Mouse (Mus musculus) midbrain, embryonic 16.5 days (tissue): ENCODE results near the gene Dnajb4. TPM values are rescaled to one million over a fixed set of nuclear protein-coding genes. Genes with fewer than 3 reads are reported as not detected.
A peak's percentile ranks its signal among the peaks of the same experiment; 100 is the strongest.

Experiments used
- ATAC-seq: fragments of 200-750 bp; cut with Nextera tagmentation; 2 replicates; pipeline ENCODE4 v1.8.0; 2017; ENCODE audit warnings: moderate TSS enrichment
- H3K27ac ChIP-seq: fragments of 300-500 bp; sonication (generic); 2 replicates; pipeline ENCODE4 v1.5.1; 2014; ENCODE audit warnings: mild to moderate bottlenecking, low read length, mixed read lengths
- H3K27me3 ChIP-seq: fragments of 300-500 bp; sonication (generic); 2 replicates; pipeline ENCODE4 v1.6.1; 2014; ENCODE audit warnings: low read depth, low read length, mixed read lengths; ENCODE audit not compliant: control insufficient read depth, insufficient read depth
- H3K36me3 ChIP-seq: fragments of 300-500 bp; sonication (generic); 2 replicates; pipeline ENCODE4 v1.6.1; 2014; ENCODE audit warnings: mild to moderate bottlenecking, low read length, moderate library complexity, mixed read lengths; ENCODE audit not compliant: control insufficient read depth, insufficient read depth
- H3K4me1 ChIP-seq: fragments of 300-500 bp; sonication (generic); 2 replicates; pipeline ENCODE4 v1.6.1; 2014; ENCODE audit warnings: mild to moderate bottlenecking, low read length, mixed read lengths; ENCODE audit not compliant: control insufficient read depth, insufficient read depth
- H3K4me2 ChIP-seq: fragments of 300-500 bp; sonication (generic); 2 replicates; pipeline ENCODE4 v1.6.1; 2014; ENCODE audit warnings: mild to moderate bottlenecking, low read length, mixed read lengths
- H3K4me3 ChIP-seq: fragments of 300-500 bp; sonication (generic); 2 replicates; pipeline ENCODE4 v1.5.1; 2014; ENCODE audit warnings: low read depth, mild to moderate bottlenecking, low read length, moderate library complexity, mixed read lengths
- H3K9ac ChIP-seq: fragments of 300-500 bp; sonication (generic); 2 replicates; pipeline ENCODE4 v1.6.1; 2014; ENCODE audit warnings: low read depth, low read length, mixed read lengths
- H3K9me3 ChIP-seq: fragments of 300-500 bp; sonication (generic); replicated peaks from 2 replicates; pipeline ENCODE4 v1.6.1; 2014; ENCODE audit warnings: mild to moderate bottlenecking, low read length, mixed read lengths; ENCODE audit not compliant: control insufficient read depth, poor library complexity, severe bottlenecking
- WGBS: fragments of 180-500 bp; shearing (Covaris S2); extraction: QIAGEN DNeasy Blood & Tissue Kit; methylation state at CpG from one replicate; pipeline ENCODE4 v1.1.7; 2014; 5-methylcytosine and 5-hydroxymethylcytosine counted together
- polyA plus RNA-seq: library from polyadenylated mRNA; unstranded; fragments of >200 nt; fragmentation: Nextera tagmentation; extraction: Ambion mirVana; gene quantifications from 2 replicates; pipeline ENCODE4 v1.2.1, GENCODE M21; 2015

The Dnajb4 gene
- polyA plus RNA-seq, 1 experiment from 2014 or later = 48.8 TPM

DNA sequence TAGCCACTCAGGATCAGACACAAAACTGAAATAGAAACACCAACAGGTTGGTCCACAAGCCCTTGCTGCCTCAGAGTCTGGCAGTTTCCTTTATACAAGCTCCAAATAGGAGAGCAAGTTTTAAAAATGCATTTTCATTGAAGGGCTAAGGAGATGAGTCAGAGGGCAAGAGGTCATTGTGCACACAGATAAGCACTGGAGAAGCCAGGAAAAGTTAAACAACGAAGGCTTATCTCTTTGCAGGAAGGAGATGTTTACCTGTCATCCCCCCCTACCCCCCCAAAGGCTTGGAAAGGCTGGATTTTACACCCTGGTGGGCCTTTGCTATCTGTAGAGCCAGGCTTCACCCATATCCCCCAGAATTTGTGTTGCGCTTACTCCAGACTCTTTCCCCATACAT, 38.9 kb downstream of the Dnajb4 start:
- Histone ChIP-seq H3K27me3 (no peaks in the 10 kb centered on the region), H3K9ac (no peak overlapping the region), H3K4me1 (peaks cover 9% of the 10 kb centered on the region; the same call in 1 of the 2 replicates), H3K9me3 (no peaks in the 10 kb centered on the region), H3K36me3 (no peaks in the 10 kb centered on the region), H3K4me2 (no peak overlapping the region), H3K27ac (no peak overlapping the region), H3K4me3 (no peak overlapping the region)
- ATAC-seq = no peak
- 81% methylated on average over 2 of the region's 2 CpGs for WGBS

DNA sequence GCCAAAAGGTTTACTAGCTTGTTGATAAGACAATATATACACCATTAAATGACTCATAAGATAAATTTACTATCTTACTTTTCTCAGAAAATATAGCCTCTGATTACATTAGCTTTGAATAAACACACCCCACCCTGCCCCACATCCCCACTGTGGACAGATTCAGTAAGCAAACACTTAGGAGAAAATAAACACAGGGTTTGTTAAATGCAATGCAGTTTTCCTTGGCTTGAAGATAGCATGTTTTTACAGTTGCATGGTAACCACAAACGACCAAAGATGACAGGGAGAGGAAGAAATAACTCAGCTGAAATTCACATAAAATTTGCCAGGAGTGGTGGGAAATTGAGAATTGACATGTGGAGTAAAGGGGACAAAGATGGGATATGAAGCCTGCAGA, 39.7 kb downstream of the Dnajb4 start:
- 52% methylated on average over 1 of the region's 1 CpGs for WGBS
- H3K27ac ChIP-seq = no peak overlapping the region
- ATAC-seq = no peak

DNA sequence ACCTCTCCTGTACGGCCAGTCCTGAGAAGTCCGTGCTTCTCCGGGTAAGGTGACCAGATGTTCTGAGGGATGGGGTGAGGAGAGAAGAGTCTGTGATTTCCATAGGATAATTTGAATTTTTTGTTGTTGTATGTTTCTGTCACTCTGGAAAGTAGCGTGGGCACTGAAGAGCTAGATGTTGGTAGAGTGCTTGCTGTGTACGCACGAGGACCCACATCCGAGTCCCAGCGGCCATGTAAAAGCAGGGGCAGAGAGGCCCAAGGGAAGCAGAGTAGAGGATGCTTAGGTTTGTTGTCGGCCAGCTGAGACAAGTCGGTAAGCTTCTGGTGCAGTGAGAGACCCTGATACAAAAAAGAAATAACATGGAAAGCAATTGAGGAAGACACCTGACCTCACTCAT, 42.1 kb downstream of the Dnajb4 start:
- no peaks in the 10 kb centered on the region for H3K36me3 ChIP-seq
- no peaks in the 10 kb centered on the region for H3K27me3 ChIP-seq
- no peaks in the 10 kb centered on the region for H3K9me3 ChIP-seq
- no peak for ATAC-seq
- no peak overlapping the region for H3K9ac ChIP-seq
- no peak overlapping the region for H3K27ac ChIP-seq
- no peak overlapping the region for H3K4me2 ChIP-seq
- peaks cover 9% of the 10 kb centered on the region; the same call in 1 of the 2 replicates for H3K4me1 ChIP-seq
- 94% methylated on average over 10 of the region's 10 CpGs for WGBS
- no peak overlapping the region for H3K4me3 ChIP-seq

More for the DNA sequence above, 39.7 kb downstream of the Dnajb4 start:
- no peak overlapping the region for H3K4me3 ChIP-seq
- H3K27me3 ChIP-seq = no peaks in the 10 kb centered on the region
- H3K9me3 ChIP-seq = no peaks in the 10 kb centered on the region
- H3K9ac ChIP-seq = no peak overlapping the region
- H3K4me1 ChIP-seq = peaks cover 9% of the 10 kb centered on the region; the same call in 1 of the 2 replicates
- H3K36me3 ChIP-seq = no peaks in the 10 kb centered on the region
- no peak overlapping the region for H3K4me2 ChIP-seq

- Histone ChIP-seq H3K36me3 (no peaks in the 10 kb centered on the region), H3K9me3 (no peaks in the 10 kb centered on the region), H3K4me1 (peaks cover 9% of the 10 kb centered on the region; the same call in 1 of the 2 replicates), H3K27ac (peak overlapping the region; percentile 69), H3K4me2 (peak overlapping the region; percentile 82), H3K27me3 (no peaks in the 10 kb centered on the region), H3K4me3 (peak overlapping the region; percentile 48), H3K9ac (peak overlapping the region; percentile 71)
- 8% methylated on average over 29 of the region's 29 CpGs for whole genome bisulfite sequencing
- ATAC-seq = peak; percentile 58
Observed at GRCm38 (mm10) chr3:152166699-152167451, 43.2 kb downstream of the Dnajb4 start.

GRCm38 (mm10) chr3:152166099-152166423, 44.0 kb downstream of the Dnajb4 start, which contains the start of gene Gipc2:
TSS of gene Gipc2 (minus strand) at chr3:152166230.
- WGBS = 3% methylated on average over 10 of the region's 10 CpGs
- ATAC-seq = no peak

GRCm38 (mm10) chr3:152165351-152166098, 44.6 kb downstream of the Dnajb4 start:
- Histone ChIP-seq H3K27me3 (no peaks in the 10 kb centered on the region), H3K4me1 (peaks cover 9% of the 10 kb centered on the region; the same call in 1 of the 2 replicates), H3K27ac (peak overlapping the region; percentile 69), H3K9ac (peak overlapping the region; percentile 71), H3K4me3 (peak overlapping the region; percentile 48), H3K9me3 (no peaks in the 10 kb centered on the region), H3K4me2 (peak overlapping the region; percentile 82), H3K36me3 (no peaks in the 10 kb centered on the region)
- ATAC-seq = peak; percentile 85
- WGBS = 1% methylated on average over 53 of the region's 53 CpGs

More at GRCm38 (mm10) chr3:152166099-152166423, 44.0 kb downstream of the Dnajb4 start, which contains the start of gene Gipc2:
- Histone ChIP-seq H3K27ac (peak within 1 kb of the TSS; percentile 69), H3K27me3 (no peaks in the 10 kb centered on the region), H3K4me2 (peak within 1 kb of the TSS; percentile 82), H3K9me3 (no peaks in the 10 kb centered on the region), H3K9ac (peak within 1 kb of the TSS; percentile 71), H3K4me1 (peaks cover 9% of the 10 kb centered on the region; the same call in 1 of the 2 replicates), H3K4me3 (peak within 1 kb of the TSS; percentile 48), H3K36me3 (no peaks in the 10 kb centered on the region)

- WGBS = 24% methylated on average over 9 of the region's 9 CpGs
- H3K4me1 ChIP-seq = peaks cover 9% of the 10 kb centered on the region; the same call in 1 of the 2 replicates
- peak overlapping the region; percentile 69 for H3K27ac ChIP-seq
- no peaks in the 10 kb centered on the region for H3K9me3 ChIP-seq
- peak overlapping the region; percentile 82 for H3K4me2 ChIP-seq
- no peak for ATAC-seq
- peak overlapping the region; percentile 71 for H3K9ac ChIP-seq
- no peaks in the 10 kb centered on the region for H3K36me3 ChIP-seq
- peak overlapping the region; percentile 48 for H3K4me3 ChIP-seq
- H3K27me3 ChIP-seq = no peaks in the 10 kb centered on the region
Observed at GRCm38 (mm10) chr3:152165014-152165350, 45.1 kb downstream of the Dnajb4 start.

GRCm38 (mm10) chr3:152163320-152163719, 46.8 kb downstream of the Dnajb4 start:
- H3K36me3 ChIP-seq = no peaks in the 10 kb centered on the region
- H3K27me3 ChIP-seq = no peaks in the 10 kb centered on the region
- H3K4me2 ChIP-seq = no peak overlapping the region
- no peak for ATAC-seq
- no peak overlapping the region for H3K27ac ChIP-seq
- H3K9ac ChIP-seq = no peak overlapping the region
- WGBS = 95% methylated on average over 8 of the region's 8 CpGs
- H3K4me1 ChIP-seq = peaks cover 9% of the 10 kb centered on the region; the same call in 1 of the 2 replicates
- H3K9me3 ChIP-seq = no peaks in the 10 kb centered on the region
- H3K4me3 ChIP-seq = no peak overlapping the region

DNA sequence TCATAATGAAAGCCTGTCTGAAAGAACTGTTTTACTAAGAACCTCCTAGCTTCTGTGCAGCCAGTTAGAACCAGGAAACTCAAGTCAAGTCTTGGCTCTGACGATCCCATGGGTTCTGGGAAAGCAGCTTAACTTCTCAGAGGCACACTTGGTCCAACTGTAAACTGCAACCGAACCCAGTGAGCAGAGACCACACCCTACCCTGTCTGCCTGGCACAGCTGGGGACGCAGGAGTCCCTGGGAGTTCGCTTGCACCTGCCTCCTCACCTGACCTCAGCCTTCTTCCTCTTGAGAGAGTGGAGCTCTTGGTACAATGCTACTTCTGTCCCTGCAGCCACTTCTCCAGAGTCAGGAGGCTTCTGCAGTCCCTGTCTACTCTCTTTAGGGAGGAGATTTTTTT, 49.5 kb downstream of the Dnajb4 start:
- ATAC-seq = no peak
- Histone ChIP-seq H3K4me3 (no peak overlapping the region), H3K9me3 (no peaks in the 10 kb centered on the region), H3K27ac (no peak overlapping the region), H3K36me3 (no peaks in the 10 kb centered on the region), H3K27me3 (no peaks in the 10 kb centered on the region), H3K9ac (no peak overlapping the region), H3K4me2 (no peak overlapping the region), H3K4me1 (no peaks in the 10 kb centered on the region)
- 62% methylated on average over 4 of the region's 4 CpGs for WGBS
